Mouse (Mus musculus): ENCODE data around the gene Tmem198b.
A peak's percentile ranks its signal among the peaks of the same experiment; 100 is the strongest.
"Not testable (repeated sequence)": the region's sequence is repeated elsewhere in the genome, so short reads cannot be mapped to it uniquely, and the experiment has no call there.

Tmem198b gene

DNA sequence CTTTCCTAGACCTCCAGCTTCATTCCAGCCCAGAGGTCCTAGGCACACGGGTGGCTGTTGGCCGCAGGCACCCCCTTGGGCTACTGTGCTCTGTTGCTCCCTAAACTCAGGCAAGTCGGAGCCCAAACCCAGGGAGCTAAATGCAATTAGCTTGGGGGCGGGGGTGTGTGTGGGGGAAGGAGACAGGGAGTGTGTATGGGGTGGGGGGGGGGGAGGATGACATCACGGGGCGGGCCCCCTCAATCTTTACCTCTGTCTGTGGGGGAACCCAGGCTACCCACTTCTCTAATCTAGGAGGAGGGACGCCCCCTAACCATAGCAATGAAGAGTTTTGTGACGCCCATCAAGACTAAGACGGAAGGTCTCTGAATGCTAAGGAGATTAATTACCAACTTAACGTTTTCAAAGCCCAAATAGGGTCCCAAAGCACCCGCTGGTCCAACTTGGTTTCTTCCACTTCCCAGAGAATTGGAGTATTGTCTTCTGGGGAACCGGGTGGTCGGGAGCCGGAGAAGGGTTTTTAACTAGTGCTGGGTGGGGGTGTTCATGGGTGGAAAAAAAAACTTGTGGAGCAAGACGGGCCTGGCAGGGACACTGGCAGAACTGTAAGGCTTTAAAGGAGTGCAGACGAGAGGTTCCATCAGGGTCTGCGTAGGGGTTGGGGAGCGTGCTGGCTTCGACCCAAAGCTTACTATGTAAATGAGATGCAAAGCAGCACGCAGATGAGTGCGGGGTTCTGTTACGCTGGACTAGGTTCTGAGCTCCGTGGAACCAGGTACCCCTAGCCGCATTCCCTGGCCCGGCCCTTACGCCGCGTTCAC lies at the start of gene Tmem198b:
TSS of gene Tmem198b (minus strand) at position 100 of the 821 bp plus-strand sequence.
- DNase-seq: peak; percentile 61 to 63

DNA sequence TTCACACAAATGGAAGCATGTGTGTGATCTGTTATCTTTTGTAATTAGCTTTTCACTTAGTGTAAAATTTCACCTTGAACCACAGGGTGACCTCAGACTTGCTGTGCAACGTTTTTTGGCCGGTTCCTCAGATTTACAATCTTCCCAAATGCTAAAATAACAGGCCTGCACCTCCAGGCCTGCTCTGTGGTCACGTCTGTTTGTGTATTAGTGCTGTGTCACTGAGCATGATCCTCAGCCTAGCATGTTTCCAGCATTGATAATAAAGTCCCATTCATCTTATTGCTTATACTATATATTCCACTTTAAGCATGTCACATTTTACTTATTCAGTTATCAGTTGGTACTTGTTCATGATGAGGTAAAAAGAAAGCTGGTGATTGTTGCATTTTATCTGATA lies 46.2 kb upstream of the Tmem198b start:
- no peak for DNase-seq

DNA sequence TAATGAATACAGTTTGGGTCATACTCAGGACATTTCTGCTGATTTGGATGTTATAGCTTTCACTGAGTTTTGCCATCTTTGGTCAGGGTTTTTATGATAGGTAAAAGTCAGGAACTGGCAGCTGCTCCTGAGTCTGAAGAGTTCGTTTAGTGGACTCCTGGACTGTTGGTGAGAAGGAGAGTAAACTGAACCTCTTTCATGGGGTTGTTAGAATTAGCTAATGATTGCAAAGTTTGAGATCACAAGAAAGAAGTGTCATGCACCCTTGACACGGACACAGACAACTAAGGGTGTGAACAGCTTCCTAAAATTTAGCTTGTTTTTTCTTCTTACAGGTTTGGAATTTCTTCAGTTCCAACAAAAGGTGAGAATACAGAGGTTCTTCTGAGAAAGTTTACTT lies 44.3 kb upstream of the Tmem198b start:
- no peak for DNase-seq

DNA sequence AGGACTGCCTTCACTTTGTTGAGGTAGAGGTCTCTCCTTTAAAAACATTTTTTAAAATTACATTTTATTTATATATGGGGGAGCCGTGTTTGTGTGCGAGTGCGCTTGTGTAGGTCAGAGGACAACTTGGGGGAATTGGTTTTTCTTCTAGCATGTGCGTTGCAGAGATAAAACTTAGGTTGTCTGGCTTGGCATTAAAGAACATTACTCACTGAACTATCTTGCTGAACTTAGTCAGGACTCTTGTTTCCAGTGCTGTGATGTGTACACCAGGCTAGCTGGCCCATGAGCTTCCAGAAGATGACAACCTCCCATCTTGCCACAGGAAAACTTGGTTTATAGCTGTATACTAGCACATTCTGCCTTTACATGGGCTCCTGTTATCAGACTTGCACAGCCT lies 42.5 kb upstream of the Tmem198b start:
- DNase-seq: no peak

DNA sequence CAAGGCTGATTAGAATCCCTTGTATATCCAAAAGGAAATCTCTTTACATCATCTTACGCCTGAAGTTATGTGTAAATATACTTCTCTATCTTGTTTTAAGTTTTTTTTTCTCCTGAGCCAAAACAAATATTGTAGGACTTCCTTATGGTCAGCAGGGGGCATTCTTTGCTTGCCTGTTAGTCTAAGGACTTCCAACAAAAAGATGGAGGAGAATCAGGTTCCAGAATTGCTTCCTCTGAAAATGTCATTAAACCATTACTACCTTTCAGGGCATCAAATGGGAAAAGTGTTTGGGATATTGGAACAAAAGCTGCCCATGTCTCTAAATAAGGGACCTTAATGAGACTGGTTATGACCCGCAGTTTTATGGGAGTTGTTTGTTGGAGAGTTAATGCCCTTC lies 41.3 kb upstream of the Tmem198b start:
- no peak for DNase-seq

DNA sequence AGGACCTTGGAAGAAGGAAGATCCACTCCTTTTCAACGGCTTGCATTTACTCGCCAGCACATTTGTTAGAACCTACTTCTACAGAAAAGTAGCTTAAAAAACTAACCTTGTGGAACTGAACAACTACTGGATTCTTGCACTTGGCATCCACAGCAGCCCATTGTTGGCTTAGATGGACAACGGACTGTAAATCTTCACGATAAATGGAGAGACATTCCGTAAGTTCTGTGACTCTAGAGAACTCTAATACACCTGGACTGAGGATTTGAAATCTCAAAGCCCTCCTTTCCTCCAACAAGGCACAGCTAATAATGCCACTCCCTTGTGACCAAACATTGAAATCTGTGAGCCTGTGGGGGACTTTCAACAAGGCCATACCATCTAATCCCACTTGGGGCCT lies 39.1 kb upstream of the Tmem198b start:
- no peak for DNase-seq

DNA sequence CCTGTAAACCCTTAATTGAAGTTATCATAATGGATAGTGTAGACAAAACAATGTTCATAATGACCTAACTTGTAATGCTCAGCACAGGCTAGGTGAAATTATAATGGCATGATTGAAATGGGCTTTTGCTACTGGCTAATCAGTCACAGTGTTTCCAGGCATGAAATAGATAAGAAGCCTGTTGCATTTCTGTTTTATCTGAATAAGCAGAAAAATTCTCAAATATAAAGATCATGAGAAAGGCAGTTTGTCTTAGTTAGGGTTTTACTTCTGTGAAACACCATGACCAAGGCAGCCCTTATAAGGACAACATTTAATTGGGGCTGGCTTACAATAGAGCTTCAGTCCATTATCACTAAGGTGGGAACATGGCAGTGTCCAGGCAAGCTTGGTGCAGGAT lies 36.4 kb upstream of the Tmem198b start:
- no peak for DNase-seq

DNA sequence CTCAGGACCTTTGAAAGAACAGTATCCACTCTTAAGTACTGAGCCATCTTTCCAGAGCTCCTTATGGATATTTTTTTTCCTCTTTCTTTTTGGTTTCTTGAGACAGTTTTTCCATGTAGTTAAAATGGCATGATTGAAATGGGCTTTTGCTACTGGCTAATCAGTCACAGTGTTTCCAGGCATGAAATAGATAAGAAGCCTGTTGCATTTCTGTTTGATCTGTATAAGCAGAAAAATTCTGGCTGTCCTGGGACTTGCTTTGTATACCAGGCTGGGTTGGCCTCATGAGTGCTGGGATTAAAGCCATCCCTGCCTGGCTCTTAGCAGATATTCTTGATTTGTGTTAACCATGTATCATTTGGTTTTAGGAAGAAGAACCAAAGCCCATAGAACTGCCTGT lies 35.3 kb upstream of the Tmem198b start:
- DNase-seq: no peak

DNA sequence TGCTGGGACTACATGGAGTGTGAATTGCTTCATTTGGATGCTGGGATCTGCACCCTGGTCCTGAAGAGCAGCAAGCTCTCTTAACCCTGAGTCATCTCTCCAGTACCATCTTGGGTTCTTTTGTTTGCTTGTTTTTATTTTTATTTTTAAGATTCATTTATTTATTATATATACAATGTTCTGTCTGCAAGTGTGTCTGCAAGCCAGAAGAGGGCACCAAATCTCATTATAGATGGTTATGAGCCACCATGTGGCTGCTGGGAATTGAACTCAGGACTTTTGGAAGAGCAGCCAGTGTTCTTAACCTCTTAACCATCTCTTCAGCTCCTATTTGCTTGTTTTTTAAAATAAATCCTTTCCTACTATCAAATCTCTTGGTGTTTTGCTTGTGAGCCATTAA lies 33.2 kb upstream of the Tmem198b start:
- DNase-seq: no peak

DNA sequence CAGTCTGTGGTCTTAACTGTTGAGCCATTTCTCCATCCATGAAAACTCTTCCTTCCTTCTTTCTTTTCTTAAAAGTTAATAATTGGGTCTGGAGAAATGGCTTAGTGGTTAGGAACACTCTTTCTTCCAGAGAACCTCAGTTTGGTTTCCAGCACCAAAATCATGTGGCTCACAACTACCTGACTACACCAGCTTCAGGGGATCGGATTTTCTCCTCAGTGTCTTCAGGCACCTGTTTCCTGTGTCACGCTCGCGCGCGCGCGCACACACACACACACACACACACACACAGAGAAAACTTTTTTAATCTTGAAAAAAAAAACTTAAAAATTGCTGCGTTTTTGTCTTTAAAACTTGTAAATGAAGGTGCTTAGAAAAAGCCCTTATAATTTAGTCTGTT lies 19.7 kb upstream of the Tmem198b start:
- no peak for DNase-seq

DNA sequence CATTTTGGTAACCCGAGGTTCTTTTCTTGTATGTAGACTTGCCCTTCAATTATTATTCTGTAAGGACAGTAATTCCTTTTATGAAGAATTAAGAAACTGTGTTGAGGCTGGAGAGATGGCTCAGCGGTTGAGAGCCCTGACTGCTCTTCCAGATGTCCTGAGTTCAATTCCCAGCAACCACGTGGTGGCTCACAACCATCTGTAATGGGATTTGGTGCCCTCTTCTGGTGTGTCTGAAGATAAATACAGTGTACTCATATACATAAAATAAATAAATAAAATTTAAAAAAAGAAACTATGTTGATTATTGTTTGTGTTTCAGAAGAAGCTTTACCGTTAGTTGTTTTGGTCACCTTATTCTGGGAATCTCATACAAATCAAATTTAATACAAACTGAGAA lies 18.9 kb upstream of the Tmem198b start:
- not testable (repeated sequence) for DNase-seq

DNA sequence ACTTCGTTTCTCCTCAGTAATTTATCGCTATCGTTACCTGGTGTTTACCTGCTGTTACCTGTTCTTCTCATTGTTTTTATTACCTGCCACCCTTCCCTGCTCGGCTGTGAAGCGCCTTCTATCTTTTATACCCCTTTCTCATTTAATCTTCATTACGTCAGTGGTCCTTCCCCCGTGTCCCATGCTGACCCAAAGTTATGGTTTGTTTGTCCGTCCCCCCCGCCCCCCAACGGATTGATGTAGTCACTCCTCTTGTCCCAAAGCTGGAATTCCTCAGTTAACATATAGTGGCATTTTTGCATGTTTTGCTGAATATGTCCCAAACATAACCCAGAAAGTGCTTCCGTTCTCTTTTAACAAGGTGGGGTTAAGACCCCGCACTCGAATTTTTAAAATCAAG lies 18.0 kb upstream of the Tmem198b start:
- DNase-seq: no peak

DNA sequence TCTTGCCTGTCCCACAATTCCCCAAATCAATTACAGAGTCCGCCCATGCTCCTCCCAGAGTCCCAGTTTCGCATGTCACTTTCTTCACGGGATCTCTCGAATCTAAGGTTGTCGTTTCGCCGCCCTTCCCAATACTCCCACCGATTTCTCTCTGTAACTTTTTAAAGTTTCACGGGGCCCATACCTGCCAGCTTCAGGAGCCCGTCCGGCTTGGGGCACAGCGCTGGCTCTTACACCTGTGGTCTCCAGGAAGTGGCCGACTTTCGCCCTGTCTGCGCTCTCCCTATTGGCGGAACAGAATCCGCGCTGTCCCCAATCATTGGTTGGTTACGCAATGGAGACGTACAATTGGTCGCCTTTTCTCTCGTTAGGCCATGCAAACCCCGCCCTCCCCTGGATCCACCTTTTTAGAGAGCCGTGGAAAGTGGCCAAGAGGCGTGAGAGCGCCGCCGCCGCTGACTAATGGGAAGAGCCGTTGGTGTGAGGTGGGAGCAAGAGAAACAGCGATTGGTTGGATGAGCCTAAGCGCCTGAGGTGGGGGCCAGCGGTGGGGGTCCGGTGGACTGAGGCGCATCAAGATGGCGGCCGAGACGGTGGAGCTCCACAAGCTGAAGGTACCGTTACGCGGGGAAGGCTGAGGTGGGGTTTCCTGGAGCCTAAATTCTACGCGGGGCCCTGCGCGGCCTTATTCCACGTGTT lies 17.3 kb upstream of the Tmem198b start, which contains the start of gene Ormdl2:
TSS of gene Ormdl2 (minus strand) at position 288 of the 699 bp plus-strand sequence.
- DNase-seq: peak; percentile 99

DNA sequence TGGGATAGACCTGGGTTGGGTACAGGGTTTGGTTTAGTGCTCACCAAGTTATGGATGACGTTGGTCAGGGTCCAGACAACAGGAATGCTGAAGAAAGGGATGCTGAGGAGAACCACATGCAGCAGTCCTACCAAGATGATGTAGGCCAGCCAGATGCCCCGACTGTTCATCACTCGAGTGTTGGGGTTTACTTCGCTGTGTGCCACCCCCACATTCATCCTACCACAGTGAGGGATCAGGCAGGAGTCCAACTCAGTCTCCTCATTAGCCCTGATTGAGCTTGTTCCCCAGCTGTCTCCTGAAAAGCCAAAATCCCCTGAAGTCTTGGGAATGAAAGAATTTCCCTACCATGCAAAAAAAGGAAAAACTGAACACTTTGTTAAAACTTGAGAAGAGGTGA lies 16.0 kb upstream of the Tmem198b start:
- no peak for DNase-seq

DNA sequence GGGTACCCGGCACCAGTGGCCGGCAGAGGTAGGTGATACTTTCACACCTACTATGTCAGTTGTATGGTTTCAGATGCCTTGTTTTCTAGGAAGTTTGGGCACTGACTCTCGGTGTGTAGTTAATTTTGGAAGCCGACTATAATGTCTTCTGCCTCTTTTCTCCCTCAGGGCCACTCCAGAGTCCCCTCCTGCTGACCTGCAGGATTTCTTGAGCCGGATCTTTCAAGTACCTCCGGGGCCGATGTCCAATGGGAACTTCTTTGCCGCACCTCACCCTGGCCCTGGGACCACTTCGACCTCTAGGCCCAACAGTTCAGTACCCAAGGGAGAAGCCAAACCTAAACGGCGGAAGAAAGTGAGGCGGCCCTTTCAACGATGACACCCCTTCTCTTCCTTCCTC lies 12.9 kb upstream of the Tmem198b start, which contains the start of gene Sarnp:
TSS of gene Sarnp (plus strand) at position 301 of the 400 bp plus-strand sequence.
- no peak for DNase-seq

DNA sequence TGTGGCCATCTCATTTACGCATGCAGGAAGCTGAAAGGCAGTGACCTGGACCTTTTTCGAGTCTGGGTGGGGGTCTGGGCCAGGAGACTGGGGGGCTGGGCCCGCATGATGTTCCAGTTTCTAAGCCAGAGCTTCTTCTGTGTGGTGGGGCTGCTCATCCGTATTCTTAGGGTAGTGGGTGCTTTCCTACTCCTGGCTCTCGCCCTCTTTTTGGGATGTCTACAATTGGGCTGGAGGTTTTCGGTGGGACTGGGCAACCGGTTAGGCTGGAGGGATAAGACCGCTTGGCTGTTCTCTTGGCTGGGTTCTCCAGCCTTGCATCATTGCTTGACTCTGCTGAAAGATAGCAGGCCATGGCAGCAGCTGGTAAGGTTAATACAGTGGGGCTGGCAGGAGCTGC lies 2.8 kb upstream of the Tmem198b start:
- DNase-seq: no peak

DNA sequence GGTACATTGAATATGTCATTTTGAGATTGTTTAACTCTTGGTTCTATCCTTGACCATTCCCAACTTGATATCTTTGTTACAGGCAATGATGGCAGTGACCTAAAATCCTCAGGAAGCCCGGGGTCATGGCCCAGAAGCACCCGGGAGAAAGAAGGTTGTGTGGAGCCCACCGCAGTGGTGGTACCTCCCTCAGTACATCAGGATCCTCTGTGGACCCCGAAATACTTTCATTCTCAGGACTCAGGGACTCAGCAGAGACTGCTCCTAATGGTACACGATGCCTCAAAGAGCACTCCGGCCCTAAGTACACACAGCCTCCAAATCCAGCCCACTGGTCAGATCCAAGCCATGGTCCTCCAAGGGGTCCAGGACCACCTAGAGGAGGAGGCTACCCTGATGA lies 1.9 kb upstream of the Tmem198b start:
- DNase-seq: peak in 1 of 2 experiments; percentile 20

DNA sequence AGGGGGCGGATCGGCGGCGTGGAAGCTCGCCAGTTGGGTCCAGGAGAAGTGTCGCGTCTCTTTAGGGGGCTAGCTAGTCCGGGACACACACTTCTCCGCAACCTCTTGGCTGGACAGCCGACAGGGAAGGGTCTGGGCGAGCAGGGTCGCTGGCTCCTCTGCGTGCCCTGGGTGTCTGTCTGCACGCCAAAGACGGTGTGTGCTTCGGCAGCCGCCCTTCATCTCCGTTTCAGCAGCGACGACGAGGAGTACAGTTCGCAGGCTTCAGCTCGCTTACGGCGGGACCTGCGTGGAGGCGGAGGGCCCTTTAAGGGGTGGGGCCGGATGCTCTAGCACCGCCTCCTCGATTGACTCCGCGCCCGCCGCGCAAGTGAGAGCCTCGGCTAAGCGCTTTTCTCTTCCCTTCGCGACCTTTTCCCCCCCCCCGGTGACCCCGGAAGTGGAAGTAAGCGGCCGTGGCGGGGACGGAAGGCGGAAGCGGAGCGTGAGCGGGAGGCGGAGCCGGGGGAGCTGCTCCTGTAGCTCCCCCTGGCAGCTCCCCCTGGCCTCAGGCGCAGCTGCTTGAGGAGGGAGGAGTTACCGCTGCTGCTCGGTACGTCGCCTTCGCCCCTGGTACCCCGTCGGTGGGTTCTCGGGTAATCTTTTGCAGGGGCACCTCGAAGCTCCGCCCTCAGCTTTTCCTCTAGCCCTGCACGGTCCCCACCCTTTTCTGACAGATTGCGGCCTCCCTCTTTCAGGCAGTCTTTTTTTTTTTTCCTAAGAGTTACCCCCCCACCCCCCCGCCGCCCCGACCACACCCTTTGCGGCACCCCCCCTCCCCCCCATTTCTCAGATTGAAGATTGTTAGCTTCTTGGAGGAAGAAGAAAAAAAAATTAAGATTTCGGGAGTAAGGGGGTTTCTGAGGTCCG lies 1.2 kb upstream of the Tmem198b start:
- peak; percentile 94 to 97 for DNase-seq

DNA sequence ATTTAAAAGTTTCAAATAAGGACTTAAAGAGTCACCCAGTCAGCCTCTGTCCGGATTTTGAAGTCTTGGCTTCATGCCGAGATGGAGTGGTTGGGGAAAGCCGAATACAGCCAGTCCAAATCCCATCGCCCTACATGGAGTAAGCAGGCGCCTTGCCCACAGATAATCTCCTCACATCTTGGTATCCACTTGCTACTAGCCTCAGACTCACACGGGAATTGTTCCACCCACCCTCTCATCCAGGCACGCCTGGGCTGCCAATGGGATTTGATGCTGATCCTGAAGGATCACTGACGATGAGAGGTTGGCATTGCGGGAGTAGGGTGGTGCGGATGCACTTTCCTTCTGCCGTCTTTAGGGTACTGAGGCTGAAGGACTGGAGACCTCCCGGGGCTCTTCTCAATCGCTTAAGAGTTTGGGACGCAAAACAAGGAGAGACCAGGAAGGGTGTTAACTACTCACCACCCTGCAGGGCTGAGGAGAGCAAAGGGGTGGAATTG lies 349 bp downstream of the Tmem198b start, which contains the start of gene Dnajc14:
TSS of gene Dnajc14 (plus strand) at position 292 of the 500 bp plus-strand sequence.
- peak; percentile 64 to 65 for DNase-seq

DNA sequence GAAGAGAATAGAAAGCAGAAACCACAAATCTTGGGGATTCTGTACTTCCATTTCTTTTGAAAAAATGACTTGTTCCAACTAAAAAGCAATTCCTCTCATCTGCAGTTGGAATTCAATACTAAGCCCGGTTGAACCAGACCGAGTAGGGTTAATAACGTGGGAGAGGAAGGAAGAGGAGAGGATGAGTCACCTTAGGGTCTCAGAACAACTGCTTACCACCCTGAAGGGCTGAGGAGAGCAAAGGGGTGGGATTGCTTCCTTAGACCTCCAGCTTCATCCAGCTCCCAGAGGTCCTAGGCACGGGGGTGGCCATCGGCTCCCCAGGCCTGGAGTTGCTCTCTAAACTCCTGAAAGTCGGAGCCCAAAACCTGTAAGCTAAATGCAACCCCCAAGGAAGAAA lies 809 bp downstream of the Tmem198b start:
- DNase-seq: no peak

DNA sequence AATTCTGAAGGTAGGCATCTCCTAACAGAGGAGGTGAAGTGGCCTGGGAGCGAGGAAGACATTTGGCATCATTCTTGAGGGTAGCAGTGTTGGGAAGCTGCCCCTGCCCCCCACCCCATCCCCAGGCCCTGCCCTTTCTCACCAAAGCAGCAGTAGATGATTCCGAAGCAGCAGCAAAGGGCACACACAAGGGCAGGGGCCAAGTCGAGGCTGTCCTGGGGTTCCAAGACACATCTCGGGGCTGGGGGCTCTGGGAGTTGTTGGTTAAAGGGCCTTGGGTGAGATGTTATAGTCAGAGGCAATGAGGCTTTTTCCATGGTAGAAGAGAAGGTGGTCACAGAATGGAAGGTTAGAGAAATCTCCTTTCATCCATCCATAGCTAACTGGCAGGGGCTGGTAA lies 1.2 kb downstream of the Tmem198b start:
- no peak for DNase-seq

DNA sequence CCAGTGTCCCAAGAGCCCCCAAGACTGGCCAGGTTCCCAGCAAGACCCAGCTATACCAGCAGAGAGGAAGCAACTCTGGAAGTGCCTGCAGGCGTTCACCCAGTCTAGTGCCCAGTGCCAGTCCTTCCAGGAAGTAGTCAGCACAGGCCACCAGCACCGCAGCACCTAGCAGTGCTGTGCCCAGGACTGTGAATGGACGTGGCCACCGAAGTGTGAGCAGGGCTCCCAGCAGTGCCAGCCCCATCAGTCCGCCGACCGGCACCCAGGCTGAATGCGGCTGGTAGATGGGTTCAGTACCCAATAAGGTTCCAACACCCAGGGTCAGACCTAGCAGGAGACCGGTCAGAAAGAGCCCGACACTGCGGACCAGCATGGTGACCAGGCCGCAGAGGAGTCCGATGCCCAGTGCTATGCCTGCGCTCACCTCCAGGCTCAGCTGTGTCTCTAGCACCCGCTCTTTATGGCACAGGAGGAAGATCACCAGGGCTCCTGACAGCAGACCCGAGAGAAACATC lies 2.1 kb downstream of the Tmem198b start:
- DNase-seq: no peak

DNA sequence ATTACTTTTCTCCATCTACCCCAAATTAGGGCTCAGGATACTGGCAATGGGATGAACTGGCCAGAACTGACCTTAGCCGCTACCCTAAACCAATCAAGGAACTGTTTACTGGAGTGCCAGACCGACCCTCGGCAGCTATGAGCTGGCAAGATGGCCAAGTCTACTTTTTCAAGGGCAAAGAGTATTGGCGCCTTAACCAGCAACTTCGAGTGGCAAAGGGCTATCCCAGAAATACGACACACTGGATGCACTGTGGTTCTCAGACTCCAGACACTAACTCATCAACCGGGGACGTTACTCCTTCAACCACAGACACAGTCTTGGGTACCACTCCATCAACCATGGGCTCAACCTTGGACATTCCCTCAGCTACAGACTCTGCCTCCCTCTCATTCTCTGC lies 5.5 kb downstream of the Tmem198b start:
- DNase-seq: no peak

Measured in cerebellum, adult 18-20 months (tissue).